Mouse (Mus musculus) embryonic stem cell, embryonic (primary cell): ENCODE results near the gene Ccn2.

ENCODE experiments used
- CTCF ChIA-PET, 4 experiments: fragments of 300-600 bp in 2 of 4; fragments of 350-600 bp in 2 of 4; sonication (Branson Sonifier 250); formaldehyde crosslinking; loops; one replicate each; lab custom pipeline; 2022; ENCODE audit warnings: inconsistent platforms in 2 of 4; lab: Charles Lee
- POLR2A ChIA-PET, 4 experiments: fragments of 300-600 bp in 2 of 4; fragments of 350-600 bp in 2 of 4; sonication (Branson Sonifier 250); formaldehyde crosslinking; loops; one replicate each; lab custom pipeline; 2022; ENCODE audit warnings: antibody characterized with exemption in 4 of 4, inconsistent platforms in 1 of 4; lab: Charles Lee

Ccn2 gene

GRCm38 (mm10) chr10:24595250-24596002 is at the start of gene Ccn2:
TSS of gene Ccn2 (plus strand) at chr10:24595442.
- ChIA-PET POLR2A (interaction anchor here (0.5 to 8.8 kb wide), 89 partner anchors 9 to 1666 kb away, joined by 3 to 198 read pairs (median 4); no protein-coding TSS in a partner anchor), CTCF (interaction anchor here in 2 of 4 experiments (0.5 to 1.2 kb wide), 3 partner anchors 20 to 283 kb away, joined by 3 to 8 read pairs (median 3); no protein-coding TSS in a partner anchor)

- POLR2A ChIA-PET, result interaction anchor here in 2 of 4 experiments (0.6 to 2.9 kb wide), 4 partner anchors 10 to 638 kb away, joined by 4 to 11 read pairs (median 8); partner anchors contain the start of gene Ccn2 (in 1 of the 2)
Measured at GRCm38 (mm10) chr10:24552870-24553269, 42.4 kb upstream of the Ccn2 start.

GRCm38 (mm10) chr10:24554091-24554490 is 41.2 kb upstream of the Ccn2 start:
- POLR2A ChIA-PET, result interaction anchor here in 2 of 4 experiments (0.9 to 2.9 kb wide), 3 partner anchors 11 to 41 kb away, joined by 3 to 11 read pairs (median 5); partner anchors contain the start of gene Ccn2 (in 1 of the 2)
- CTCF ChIA-PET, result no interaction called here

More at GRCm38 (mm10) chr10:24552870-24553269, 42.4 kb upstream of the Ccn2 start:
- CTCF ChIA-PET, result no interaction called here

- CTCF ChIA-PET, result interaction anchor here in 1 of 4 experiments (0.6 kb wide), 1 partner anchor 154 kb away, joined by 3 read pairs; no protein-coding TSS in a partner anchor
- POLR2A ChIA-PET, result interaction anchor here in 3 of 4 experiments (0.6 to 5.7 kb wide), 13 partner anchors 10 to 59 kb away, joined by 3 to 55 read pairs (median 5); partner anchors contain the start of gene Ccn2 (in 3 of the 3)
Measured at GRCm38 (mm10) chr10:24558366-24558765, 36.9 kb upstream of the Ccn2 start.

GRCm38 (mm10) chr10:24569691-24570420 is 25.4 kb upstream of the Ccn2 start:
- CTCF ChIA-PET, result no interaction called here
- POLR2A ChIA-PET, result interaction anchor here in 3 of 4 experiments (0.8 to 2.1 kb wide), 11 partner anchors 10 to 27 kb away, joined by 3 to 12 read pairs (median 6); partner anchors contain the start of gene Ccn2 (in 2 of the 3)

GRCm38 (mm10) chr10:24572044-24572960 is 22.9 kb upstream of the Ccn2 start:
- POLR2A ChIA-PET, result interaction anchor here in 1 of 4 experiments (0.9 to 1.7 kb wide), 2 partner anchors 18 to 23 kb away, joined by 3 to 10 read pairs; partner anchors contain the start of gene Ccn2
- CTCF ChIA-PET, result no interaction called here

GRCm38 (mm10) chr10:24573484-24573883 is 21.8 kb upstream of the Ccn2 start:
- ChIA-PET POLR2A (no interaction called here), CTCF (no interaction called here)

GRCm38 (mm10) chr10:24581076-24581475 is 14.2 kb upstream of the Ccn2 start:
- CTCF ChIA-PET, result no interaction called here

GRCm38 (mm10) chr10:24588824-24589223 is 6.4 kb upstream of the Ccn2 start:
- ChIA-PET POLR2A (interaction anchor here in 2 of 4 experiments (1.8 to 3.4 kb wide), 7 partner anchors 9 to 44 kb away, joined by 7 to 30 read pairs (median 18); no protein-coding TSS in a partner anchor), CTCF (interaction anchor here in 1 of 4 experiments (0.5 kb wide), 1 partner anchor 276 kb away, joined by 3 read pairs; no protein-coding TSS in a partner anchor)

More at GRCm38 (mm10) chr10:24581076-24581475, 14.2 kb upstream of the Ccn2 start:
- POLR2A ChIA-PET, result interaction anchor here in 1 of 4 experiments (3.0 kb wide), 1 partner anchor 9 kb away, joined by 12 read pairs; no protein-coding TSS in a partner anchor

GRCm38 (mm10) chr10:24589238-24589637 is 6.0 kb upstream of the Ccn2 start:
- ChIA-PET CTCF (no interaction called here), POLR2A (interaction anchor here in 2 of 4 experiments (1.7 to 3.4 kb wide), 9 partner anchors 9 to 45 kb away, joined by 7 to 30 read pairs (median 12); no protein-coding TSS in a partner anchor)

- CTCF ChIA-PET, result interaction anchor here in 3 of 4 experiments (0.6 to 1.3 kb wide), 7 partner anchors 18 to 180 kb away, joined by 3 to 7 read pairs (median 3); no protein-coding TSS in a partner anchor
- POLR2A ChIA-PET, result interaction anchor here (0.5 to 3.4 kb wide), 45 partner anchors 8 to 807 kb away, joined by 3 to 30 read pairs (median 4); no protein-coding TSS in a partner anchor
Measured at GRCm38 (mm10) chr10:24590546-24590945, 4.7 kb upstream of the Ccn2 start.

GRCm38 (mm10) chr10:24591136-24591535 is 4.1 kb upstream of the Ccn2 start:
- ChIA-PET POLR2A (interaction anchor here in 3 of 4 experiments (0.7 to 3.4 kb wide), 24 partner anchors 7 to 805 kb away, joined by 3 to 30 read pairs (median 4); no protein-coding TSS in a partner anchor), CTCF (interaction anchor here in 3 of 4 experiments (1.0 to 1.3 kb wide), 3 partner anchors 34 to 180 kb away, joined by 3 to 7 read pairs (median 5); no protein-coding TSS in a partner anchor)

GRCm38 (mm10) chr10:24591741-24592140 is 3.5 kb upstream of the Ccn2 start:
- ChIA-PET POLR2A (interaction anchor here in 1 of 4 experiments (8.8 kb wide), 1 partner anchor 19 kb away, joined by 198 read pairs; no protein-coding TSS in a partner anchor), CTCF (no interaction called here)

GRCm38 (mm10) chr10:24592318-24592717 is 2.9 kb upstream of the Ccn2 start:
- ChIA-PET CTCF (interaction anchor here in 1 of 4 experiments (1.0 kb wide), 1 partner anchor 280 kb away, joined by 3 read pairs; no protein-coding TSS in a partner anchor), POLR2A (interaction anchor here in 1 of 4 experiments (1.1 to 8.8 kb wide), 3 partner anchors 19 to 430 kb away, joined by 3 to 198 read pairs (median 4); no protein-coding TSS in a partner anchor)

- POLR2A ChIA-PET, result interaction anchor here in 1 of 4 experiments (0.6 to 8.8 kb wide), 4 partner anchors 18 to 431 kb away, joined by 3 to 198 read pairs (median 4); no protein-coding TSS in a partner anchor
- CTCF ChIA-PET, result interaction anchor here in 1 of 4 experiments (1.0 kb wide), 1 partner anchor 281 kb away, joined by 3 read pairs; no protein-coding TSS in a partner anchor
Measured at GRCm38 (mm10) chr10:24592969-24593368, 2.3 kb upstream of the Ccn2 start.

- POLR2A ChIA-PET, result interaction anchor here in 2 of 4 experiments (0.6 to 8.8 kb wide), 8 partner anchors 8 to 212 kb away, joined by 3 to 198 read pairs (median 6); no protein-coding TSS in a partner anchor
- CTCF ChIA-PET, result interaction anchor here in 2 of 4 experiments (0.7 to 1.0 kb wide), 2 partner anchors 282 to 462 kb away, joined by 3 to 5 read pairs; no protein-coding TSS in a partner anchor
Measured at GRCm38 (mm10) chr10:24593556-24593955, 1.7 kb upstream of the Ccn2 start.
